Mouse (Mus musculus) neutrophil, adult 5-6 weeks (primary cell): ENCODE data around the gene Mfsd4b2. TPM values are rescaled to one million over a fixed set of nuclear protein-coding genes. Genes with fewer than 3 reads are reported as not detected.

Experiments used
- ATAC-seq: fragments of 151-379, 151-347 bp; 2 replicates; pipeline ENCODE4 v1.8.0; 2017; ENCODE audit warnings: mild to moderate bottlenecking, moderate TSS enrichment; ENCODE audit not compliant: insufficient number of reproducible peaks, poor library complexity, low FRiP score, severe bottlenecking; ENCODE audit errors: extremely low read depth
- total RNA-seq: library from RNA; stranded (forward); fragments of 200-1000 nt; gene quantifications from 2 replicates; pipeline ENCODE4 v1.2.3, GENCODE M21; 2017

Gene Mfsd4b2
- total RNA-seq, 1 experiment from 2014 or later, result not detected

DNA sequence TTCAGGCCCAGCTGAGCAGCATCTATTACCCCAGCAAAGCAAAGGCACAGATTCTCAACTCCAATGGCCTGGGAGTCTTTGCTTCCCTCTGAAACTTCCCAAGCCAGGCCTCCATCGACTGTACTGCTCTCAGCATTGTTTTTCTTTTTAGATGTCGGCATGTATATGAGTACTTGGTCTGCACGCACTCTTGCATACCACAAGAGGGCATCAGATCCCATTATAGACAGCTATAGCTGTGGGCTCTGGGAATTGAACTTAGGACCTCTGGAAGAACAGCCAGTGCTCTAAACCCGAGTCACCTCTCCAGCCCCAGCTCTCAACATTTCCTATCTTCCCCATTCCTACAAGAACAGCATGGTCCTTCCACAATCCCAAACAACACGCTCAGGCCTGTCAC lies 30.2 kb downstream of the Mfsd4b2 start:
- no peak for ATAC-seq

DNA sequence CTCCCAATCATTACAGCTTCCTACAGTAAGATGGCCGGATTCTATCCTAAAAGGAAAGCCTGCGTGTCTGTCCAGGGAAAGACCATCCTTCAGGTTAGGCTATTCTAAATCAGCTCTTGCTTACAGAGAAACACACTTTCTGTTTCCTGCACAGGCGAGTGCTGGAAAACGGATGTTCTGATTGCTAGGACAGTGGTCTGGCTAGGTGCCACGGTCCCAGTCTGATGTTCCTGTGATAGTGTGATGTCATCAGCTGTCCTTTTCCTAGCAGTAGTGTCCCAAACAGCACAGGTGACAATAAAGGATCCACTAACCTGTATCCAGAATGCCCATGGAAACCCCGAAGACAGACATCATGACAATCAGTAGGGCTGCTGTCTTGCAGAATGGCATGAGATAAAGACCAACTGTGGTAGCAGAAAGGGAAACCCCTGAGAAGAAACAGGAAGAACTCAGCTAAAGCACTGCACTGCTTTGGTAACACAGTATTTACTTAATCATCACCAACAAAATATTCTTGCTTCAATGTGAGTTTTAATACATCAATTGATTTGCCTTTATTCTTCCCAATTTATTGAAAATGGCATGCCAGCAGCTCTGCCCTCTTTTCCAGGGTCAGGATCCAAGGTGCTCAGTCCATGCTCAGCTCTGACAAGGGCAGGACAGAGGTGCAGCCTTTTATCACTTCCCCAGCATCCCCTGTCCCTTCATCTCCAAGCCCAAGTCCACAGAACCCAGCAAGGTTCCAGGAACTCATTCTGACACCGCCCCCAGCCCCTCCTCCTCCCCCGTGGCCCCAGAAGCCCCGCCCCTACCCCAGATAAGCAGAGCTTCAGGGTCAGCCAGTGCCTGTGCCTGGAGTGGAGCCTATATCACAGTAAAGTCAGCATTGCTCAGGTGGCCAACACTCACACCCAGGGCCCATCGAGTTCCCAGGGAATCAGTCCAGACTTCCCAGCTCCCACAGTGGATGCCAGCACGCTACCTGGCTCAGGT lies 32.7 kb downstream of the Mfsd4b2 start:
- ATAC-seq, result no peak

DNA sequence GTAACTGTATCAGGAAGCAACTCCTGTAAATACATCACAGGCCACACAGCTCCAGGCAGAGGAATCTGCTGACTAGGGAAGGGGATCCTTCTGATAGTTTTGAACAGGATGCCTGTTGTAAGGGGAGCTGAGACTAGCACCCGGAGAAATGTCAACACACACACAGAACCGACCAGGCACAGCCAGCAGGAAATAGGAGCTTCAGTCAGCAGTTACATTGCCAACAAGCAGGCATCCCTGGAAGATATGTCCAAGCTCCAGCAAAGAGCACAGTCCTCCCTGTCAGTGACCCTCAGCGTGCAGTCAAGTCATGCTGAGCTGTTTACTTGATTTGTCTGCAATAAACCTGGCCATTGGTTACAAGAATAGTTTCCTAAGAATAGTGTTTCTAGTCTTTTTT lies 38.1 kb downstream of the Mfsd4b2 start:
- no peak for ATAC-seq

Other genes with a start within 250 kb of the Mfsd4b2 start
- gene Rev3l, start 194.8 kb downstream of the Mfsd4b2 start, total RNA-seq, result 36.4 and 37.3 TPM in 2 replicates
- gene Mfsd4b4, start 27.7 kb downstream of the Mfsd4b2 start, total RNA-seq, result 1.0 and 1.4 TPM in 2 replicates
- gene Mfsd4b3, start 33.2 kb upstream of the Mfsd4b2 start, total RNA-seq, result 1.1 and 2.0 TPM in 2 replicates
- 1.1 and 1.3 TPM in 2 replicates for gene Mfsd4b5, start 59.7 kb upstream of the Mfsd4b2 start, total RNA-seq
- gene Mfsd4b1, start 98.3 kb upstream of the Mfsd4b2 start, total RNA-seq, result not detected in 2 replicates
- 6.8 and 6.9 TPM in 2 replicates for gene Slc16a10, start 215.3 kb upstream of the Mfsd4b2 start, total RNA-seq